Mouse (Mus musculus) spleen, adult 2 months (tissue): ENCODE results near the gene Gm10282.

Source experiments
- CTCF ChIP-seq: fragments of 200-500 bp; IDR thresholded peaks from 2 replicates; pipeline ENCODE4 v1.5.1; 2011; ENCODE audit warnings: mild to moderate bottlenecking, inconsistent platforms; ENCODE audit not compliant: insufficient read depth, insufficient read length, insufficient replicate concordance; ENCODE audit errors: extremely low read depth
- POLR2A ChIP-seq: fragments of 200-500 bp; IDR thresholded peaks from 2 replicates; pipeline ENCODE4 v1.6.1; 2011; ENCODE audit warnings: low read depth, low read length, inconsistent platforms

DNA sequence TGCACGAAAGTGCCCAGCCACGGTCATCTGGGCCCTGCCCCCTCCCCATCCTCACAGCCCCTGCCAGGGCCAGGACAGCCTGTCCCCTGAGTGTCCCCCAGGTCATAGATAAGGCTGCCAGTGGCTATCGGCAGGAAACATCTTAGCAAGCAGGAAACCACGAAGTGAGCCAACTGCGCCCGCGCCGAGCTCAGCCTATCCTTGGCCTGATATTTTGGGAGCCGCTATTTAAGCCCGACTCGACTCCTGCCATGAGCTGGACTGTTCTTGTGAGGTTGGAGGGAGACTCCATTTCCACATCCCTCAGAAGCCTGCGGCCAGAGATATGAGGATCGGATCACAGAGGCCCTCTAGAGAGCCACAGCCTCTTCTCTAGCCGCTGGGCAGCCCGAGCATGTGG is 36.7 kb downstream of the Gm10282 start:
- no peak for TF ChIP-seq CTCF
- peak; percentile 23 for TF ChIP-seq POLR2A
